ENCODE assay signal across 9 mouse cellular contexts in the genomic region with DNA sequence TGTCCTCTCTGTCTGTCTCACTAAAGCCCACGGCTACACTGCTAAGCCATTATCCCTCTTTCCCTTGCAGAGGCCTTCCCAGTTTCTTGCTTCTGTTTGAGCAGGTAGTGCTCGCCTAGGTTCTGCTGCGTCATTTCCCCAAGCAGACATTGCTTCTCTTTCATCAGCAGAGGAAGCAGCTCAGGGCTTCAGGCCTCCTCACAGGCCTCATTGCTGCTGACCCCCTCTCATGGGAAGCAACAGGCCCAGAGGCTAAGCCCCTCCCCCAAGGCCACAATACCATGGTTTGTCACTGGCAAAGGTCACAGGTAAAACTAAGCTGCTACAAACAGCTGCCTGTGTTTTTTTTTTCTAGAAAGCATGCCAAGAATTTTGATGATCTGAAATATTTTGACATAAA. TPM values are rescaled to one million over a fixed set of nuclear protein-coding genes. Genes with fewer than 3 reads are reported as not detected.
A peak's percentile ranks its signal among the peaks of the same experiment; 100 is the strongest.
DNase-seq lines count a peak whose midpoint lies in the region; ATAC-seq and TF ChIP-seq lines count a peak whose summit lies in the region.
"Had no signal": no experiment of that assay in that cellular context is flagged by ENCODE, and none has a peak within 500 bp of the region (broad histone marks: within the 10 kb centered on the region; RNA-seq: fewer than 3 reads in every experiment).

No protein-coding gene starts in this region.

- no peaks in the 10 kb centered on the region for H3K27me3 ChIP-seq in heart, embryonic 11.5 days (ENCODE audit: control insufficient read depth, insufficient read depth, low read length)
- H3K27me3 ChIP-seq in hindbrain, postnatal 0 days (ENCODE audit: insufficient read depth, low read length) = no peaks in the 10 kb centered on the region

- H3K9ac ChIP-seq in heart, embryonic 11.5 days (ENCODE audit: low read depth, low read length) = no peak overlapping the region
- H3K9ac ChIP-seq in hindbrain, postnatal 0 days (replicated peaks; ENCODE audit: low read length) = no peak overlapping the region

- peak overlapping the region; percentile 2 for H3K4me2 ChIP-seq in heart, embryonic 11.5 days
- H3K4me2 ChIP-seq in hindbrain, postnatal 0 days (ENCODE audit: low read depth, low read length) = no peak overlapping the region

- H3K4me3 ChIP-seq in heart, embryonic 11.5 days (ENCODE audit: low read depth, low read length) = no peak overlapping the region
- no peak overlapping the region for H3K4me3 ChIP-seq in hindbrain, postnatal 0 days (ENCODE audit: low read length)
- H3K4me3 ChIP-seq: myocyte had no signal

- H3K4me1 ChIP-seq in heart, embryonic 11.5 days (ENCODE audit: control insufficient read depth, insufficient read depth, low read length) = peaks cover 25% of the 10 kb centered on the region
- no peaks in the 10 kb centered on the region for H3K4me1 ChIP-seq in hindbrain, postnatal 0 days (ENCODE audit: insufficient read depth, low read length)

- H3K9me3 ChIP-seq in heart, embryonic 11.5 days (replicated peaks; ENCODE audit: control insufficient read depth, low read length) = no peaks in the 10 kb centered on the region
- H3K9me3 ChIP-seq in hindbrain, postnatal 0 days (ENCODE audit: low read length) = no peaks in the 10 kb centered on the region

- WGBS in heart, embryonic 11.5 days (ENCODE audit: insufficient replicate concordance) = 44% methylated on average over 3 of the region's 3 CpGs
- WGBS in hindbrain, postnatal 0 days = 57% methylated on average over 3 of the region's 3 CpGs

- ATAC-seq in heart, embryonic 11.5 days (replicated peaks; ENCODE audit: insufficient number of reproducible peaks, low FRiP score, low TSS enrichment) = no peak
- ATAC-seq in hindbrain, postnatal 0 days = no peak

- DNase-seq in heart, postnatal 4 days = no peak
- peak; percentile 34 for DNase-seq in ZHBTc4 (ENCODE audit: low read depth, low spot score)
- DNase-seq in hindbrain, postnatal 0 days (ENCODE audit: low spot score) = peak; percentile 3
- DNase-seq in mesoderm, embryonic 11.5 days (ENCODE audit: low read depth, low spot score) = peak; percentile 34
- no peak for DNase-seq in cerebellum, adult 11-12 months
- no peak for DNase-seq in spleen, postnatal 10 days (ENCODE audit: low spot score in 2 of 2)
- no peak for DNase-seq in cerebellum, adult 9-11 months

- no peak for TF ChIP-seq CTCF in hindbrain, postnatal 0 days (IDR thresholded peaks at IDR 0.05; ENCODE audit: low read depth)

- H3K27ac ChIP-seq in heart, embryonic 11.5 days (ENCODE audit: low read depth, low read length) = no peak overlapping the region; the same call in 1 of the 2 replicates
- H3K27ac ChIP-seq in hindbrain, postnatal 0 days = peak overlapping the region; percentile 17

- H3K36me3 ChIP-seq in heart, embryonic 11.5 days (ENCODE audit: control insufficient read depth, insufficient read depth, low read length) = 0 out of 2 replicates have a peak, but pooled peaks cover 3% of the 10 kb centered on the region
- no peaks in the 10 kb centered on the region for H3K36me3 ChIP-seq in hindbrain, postnatal 0 days (ENCODE audit: insufficient read depth, low read length)

RNA-seq across cellular contexts. Expression of gene Art4, which starts 4.8 kb away (rescaled TPM):
- 13.2 and 15.1 TPM in 2 replicates for polyA plus RNA-seq in heart, embryonic 11.5 days (2014; fragmentation: Nextera tagmentation; extraction: Ambion mirVana)
- total RNA-seq in heart, postnatal 4 days (2021) = 10 to 100 TPM in 1 of 2 experiments, 1 to 10 TPM in 1; 7.0 to 10.5 TPM
- 0.37 and 0.43 TPM in 2 replicates for total RNA-seq in hindbrain, postnatal 0 days (2014; rRNA removed)
- polyA plus RNA-seq in hindbrain, postnatal 0 days (2015; fragmentation: Nextera tagmentation; extraction: Ambion mirVana) = 0.25 and 0.34 TPM in 2 replicates
- polyA plus RNA-seq: myocyte had no signal

RNA-seq across cellular contexts. Expression of gene Smco3, which starts 17.5 kb away (rescaled TPM):
- polyA plus RNA-seq in heart, embryonic 11.5 days (2014; fragmentation: Nextera tagmentation; extraction: Ambion mirVana) = not detected in 2 replicates
- under 1 TPM in 1 of 2 experiments, not detected in 1; 0.20 TPM for total RNA-seq in heart, postnatal 4 days (2021)
- total RNA-seq in hindbrain, postnatal 0 days (2014; rRNA removed) = 1.8 TPM in 2 replicates
- 0.56 and 1.3 TPM in 2 replicates for polyA plus RNA-seq in hindbrain, postnatal 0 days (2015; fragmentation: Nextera tagmentation; extraction: Ambion mirVana)

RNA-seq across cellular contexts. Expression of gene Mgp, which starts 22.9 kb away (rescaled TPM):
- polyA plus RNA-seq in heart, embryonic 11.5 days (2014; fragmentation: Nextera tagmentation; extraction: Ambion mirVana) = 73.6 and 75.1 TPM in 2 replicates
- total RNA-seq in heart, postnatal 4 days (2021) = 100 to 1,000 TPM; 188 to 201 TPM
- 23.6 and 34.6 TPM in 2 replicates for total RNA-seq in hindbrain, postnatal 0 days (2014; rRNA removed)
- 74.4 and 81.8 TPM in 2 replicates for polyA plus RNA-seq in hindbrain, postnatal 0 days (2015; fragmentation: Nextera tagmentation; extraction: Ambion mirVana)

RNA-seq across cellular contexts. Expression of gene Wbp11, which starts 24.7 kb away (rescaled TPM):
- polyA plus RNA-seq in heart, embryonic 11.5 days (2014; fragmentation: Nextera tagmentation; extraction: Ambion mirVana) = 93.5 and 107 TPM in 2 replicates
- total RNA-seq in heart, postnatal 4 days (2021) = 10 to 100 TPM; 89.9 to 90.8 TPM
- total RNA-seq in hindbrain, postnatal 0 days (2014; rRNA removed) = 37.1 and 39.4 TPM in 2 replicates
- 78.1 and 81.2 TPM in 2 replicates for polyA plus RNA-seq in hindbrain, postnatal 0 days (2015; fragmentation: Nextera tagmentation; extraction: Ambion mirVana)

RNA-seq across cellular contexts. Expression of gene BC049715, which starts 25.3 kb away (rescaled TPM):
- 1.6 and 2.1 TPM in 2 replicates for polyA plus RNA-seq in heart, embryonic 11.5 days (2014; fragmentation: Nextera tagmentation; extraction: Ambion mirVana)
- 1 to 10 TPM; 2.1 to 2.5 TPM for total RNA-seq in heart, postnatal 4 days (2021)
- total RNA-seq in hindbrain, postnatal 0 days (2014; rRNA removed) = 0.50 and 1.2 TPM in 2 replicates
- polyA plus RNA-seq in hindbrain, postnatal 0 days (2015; fragmentation: Nextera tagmentation; extraction: Ambion mirVana) = 2.8 and 4.2 TPM in 2 replicates

Comparison
In these comparisons a context has a peak if more than half of its experiments do, and no peak if none do; other contexts are left out.
1. DNase-seq: peak in ZHBTc4 (single experiment), hindbrain, postnatal 0 days (single experiment) and mesoderm, embryonic 11.5 days (single experiment); none in heart, postnatal 4 days (single experiment), cerebellum, adult 11-12 months (single experiment), spleen, postnatal 10 days (0 of 2) and cerebellum, adult 9-11 months (single experiment).